Mouse (Mus musculus): Measurements from ENCODE around the gene Vmn2r107.

Vmn2r107 gene

GRCm38 (mm10) chr17:20344942-20345341, at the start of gene Vmn2r107:
Vmn2r107 (plus strand) TSS chr17:20345242.
- DNase-seq (ENCODE audit: low read depth): no peak

- DNase-seq (ENCODE audit: low read depth): no peak
Measured at GRCm38 (mm10) chr17:20305790-20306189, 39.3 kb upstream of the Vmn2r107 start.

GRCm38 (mm10) chr17:20399105-20399504, 54.1 kb downstream of the Vmn2r107 start:
- DNase-seq (ENCODE audit: low read depth): no peak

GRCm38 (mm10) chr17:20413846-20414245, 68.8 kb downstream of the Vmn2r107 start, which contains the start of gene Vmn1r224:
Vmn1r224 (plus strand) TSS chr17:20414146.
- DNase-seq (ENCODE audit: low read depth): no peak

Measured in c-Kit-positive CD71-negative TER-119-negative erythroid progenitor cells, embryonic 14.5 days (primary cell).